Mouse (Mus musculus): Measurements from ENCODE around the gene Fam89b. TPM values are rescaled to one million over a fixed set of nuclear protein-coding genes. Genes with fewer than 3 reads are reported as not detected.

Fam89b gene
- polyA plus RNA-seq, 1 experiment: 79.8 TPM

DNA sequence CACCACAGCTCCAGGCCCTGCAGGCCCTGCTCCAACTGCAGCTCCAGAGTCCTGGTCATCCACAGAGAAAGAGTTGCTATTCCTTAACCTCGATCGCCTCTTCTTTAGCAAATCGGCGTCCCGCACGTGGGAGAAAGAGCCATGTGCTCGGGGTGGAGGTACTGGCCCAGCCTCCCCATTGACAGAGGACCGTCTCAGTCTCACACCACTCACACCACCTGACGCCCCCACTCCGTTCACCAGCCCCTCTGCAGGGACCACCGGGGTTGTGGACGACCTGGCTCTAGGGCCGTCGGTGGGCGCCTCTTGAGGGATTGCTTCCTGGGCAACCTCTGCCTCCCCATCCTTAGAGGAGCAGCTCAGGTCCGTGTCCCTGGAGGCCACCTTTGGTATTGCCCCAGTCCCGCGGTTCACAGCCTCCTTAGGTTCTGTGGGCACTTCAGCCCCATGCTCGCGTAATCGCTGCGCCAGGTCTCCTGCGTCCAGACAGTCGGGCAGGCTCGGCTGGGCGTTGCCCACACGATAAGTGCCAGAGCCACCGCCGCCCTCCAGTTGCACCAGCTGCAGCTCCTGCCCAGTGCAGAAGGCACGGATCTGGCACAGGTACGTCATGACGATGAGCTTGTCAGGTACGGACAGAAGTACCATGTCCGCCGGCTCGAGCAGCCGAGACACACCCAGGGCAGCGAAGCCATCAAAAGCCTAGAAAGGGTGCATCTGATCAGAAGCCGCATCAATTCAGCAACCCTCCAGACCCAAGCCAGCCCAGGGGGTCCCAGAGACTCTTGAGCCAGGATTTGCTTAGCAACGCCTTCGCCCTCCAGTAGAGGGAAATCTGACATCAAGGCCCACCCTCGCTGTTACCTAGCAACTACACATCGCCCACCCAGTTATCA lies 13.4 kb downstream of the Fam89b start:
- DNase-seq (ENCODE audit: low read depth, low spot score): no peak
- 36% methylated on average over 43 of the region's 43 CpGs for WGBS

DNA sequence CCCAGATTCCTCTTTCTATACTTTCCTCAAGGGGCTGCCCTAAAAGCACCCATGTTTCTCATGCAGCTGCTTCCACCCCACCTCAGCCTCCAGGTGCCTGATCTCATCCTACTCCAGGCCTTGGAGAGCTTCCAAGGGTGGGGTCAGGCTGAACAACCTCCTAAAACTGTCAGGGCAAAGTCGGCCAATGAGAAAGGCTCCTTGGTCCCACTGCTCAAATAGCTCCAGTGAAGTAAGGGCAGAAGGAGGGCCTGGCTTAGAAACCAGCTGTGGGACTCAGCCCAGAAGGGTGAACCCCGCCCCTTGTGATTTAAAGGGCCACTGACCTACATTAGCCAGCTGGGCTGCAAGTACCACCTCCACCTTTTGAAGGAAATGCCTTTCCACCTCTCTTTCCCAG lies 15.7 kb downstream of the Fam89b start:
- peak; percentile 95 for DNase-seq (ENCODE audit: low read depth, low spot score)
- 2% methylated on average over 2 of the region's 2 CpGs for WGBS

DNA sequence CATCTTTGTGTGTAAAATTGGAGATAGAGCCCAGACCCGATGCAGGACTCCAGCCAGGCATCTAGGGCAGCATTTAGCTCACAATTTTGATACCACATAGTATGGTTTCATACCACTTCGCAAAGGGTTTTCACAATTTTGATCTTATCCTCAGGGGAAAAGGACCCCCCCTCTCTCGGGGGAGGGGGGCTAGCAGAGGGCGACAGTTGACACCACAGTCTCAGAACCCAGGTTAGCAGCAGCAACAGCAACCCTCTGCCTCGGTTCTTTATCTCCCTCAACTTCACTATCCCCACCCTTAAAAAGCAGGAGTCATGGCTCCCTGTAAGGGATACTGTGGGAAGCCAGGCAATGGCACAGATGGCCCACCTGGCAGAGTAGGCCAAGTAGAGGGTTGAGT lies 16.2 kb downstream of the Fam89b start:
- WGBS: 62% methylated on average over 5 of the region's 5 CpGs

GRCm38 (mm10) chr19:5711907-5712460 lies 17.5 kb downstream of the Fam89b start:
- no peak for DNase-seq (ENCODE audit: low read depth, low spot score)
- 82% methylated on average over 14 of the region's 14 CpGs for WGBS

More for the DNA sequence above, 16.2 kb downstream of the Fam89b start:
- DNase-seq (ENCODE audit: low read depth, low spot score): no peak

DNA sequence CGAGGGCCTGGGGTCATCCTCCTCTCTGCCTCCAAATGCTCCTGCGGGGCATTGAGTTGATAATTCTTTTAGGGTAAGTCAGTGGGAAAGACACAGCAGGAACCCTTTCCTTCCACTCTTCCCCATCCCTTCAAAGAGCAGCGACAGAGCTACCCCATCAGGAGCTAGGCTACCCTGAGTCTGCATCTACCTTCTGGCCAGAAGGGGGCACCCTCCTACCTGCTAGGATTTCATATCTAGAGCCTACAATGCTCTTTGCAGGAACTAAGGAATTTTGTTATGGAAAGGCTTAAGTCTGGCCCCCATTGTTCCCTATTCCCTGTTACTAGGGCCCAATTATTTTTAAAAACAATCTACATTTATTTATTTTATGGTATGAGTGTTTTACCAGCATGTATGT lies 18.2 kb downstream of the Fam89b start:
- 25% methylated on average over 3 of the region's 3 CpGs for WGBS
- DNase-seq (ENCODE audit: low read depth, low spot score): no peak

DNA sequence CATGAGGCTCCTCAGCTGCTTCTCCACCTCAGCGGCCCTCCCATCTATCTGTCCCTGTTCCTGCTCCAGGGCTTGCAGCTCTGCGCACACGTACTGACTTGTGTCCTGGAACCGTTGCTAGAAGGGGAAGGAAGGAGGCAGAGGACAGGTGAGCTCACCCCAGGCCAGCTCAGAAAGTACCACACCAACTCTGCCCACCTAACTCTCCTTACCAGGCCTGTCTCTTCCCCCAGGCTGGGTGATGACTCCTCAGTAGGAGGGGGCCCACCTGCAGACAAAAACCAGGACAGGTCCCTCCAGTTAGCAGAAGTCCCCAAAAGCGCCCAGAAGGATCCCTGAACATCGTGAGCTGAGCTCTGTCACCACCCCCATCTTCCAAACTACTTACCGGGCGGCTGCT lies 18.9 kb downstream of the Fam89b start:
- DNase-seq (ENCODE audit: low read depth, low spot score): no peak
- 89% methylated on average over 8 of the region's 8 CpGs for WGBS

- no peak for DNase-seq (ENCODE audit: low read depth, low spot score)
- WGBS: 95% methylated on average over 6 of the region's 6 CpGs
These were observed 19.4 kb downstream of the Fam89b start for GRCm38 (mm10) chr19:5710068-5710467.

- no peak for DNase-seq (ENCODE audit: low read depth, low spot score)
- WGBS: 45% methylated on average over 10 of the region's 10 CpGs
These were observed 24.5 kb downstream of the Fam89b start for GRCm38 (mm10) chr19:5704801-5705571.

DNA sequence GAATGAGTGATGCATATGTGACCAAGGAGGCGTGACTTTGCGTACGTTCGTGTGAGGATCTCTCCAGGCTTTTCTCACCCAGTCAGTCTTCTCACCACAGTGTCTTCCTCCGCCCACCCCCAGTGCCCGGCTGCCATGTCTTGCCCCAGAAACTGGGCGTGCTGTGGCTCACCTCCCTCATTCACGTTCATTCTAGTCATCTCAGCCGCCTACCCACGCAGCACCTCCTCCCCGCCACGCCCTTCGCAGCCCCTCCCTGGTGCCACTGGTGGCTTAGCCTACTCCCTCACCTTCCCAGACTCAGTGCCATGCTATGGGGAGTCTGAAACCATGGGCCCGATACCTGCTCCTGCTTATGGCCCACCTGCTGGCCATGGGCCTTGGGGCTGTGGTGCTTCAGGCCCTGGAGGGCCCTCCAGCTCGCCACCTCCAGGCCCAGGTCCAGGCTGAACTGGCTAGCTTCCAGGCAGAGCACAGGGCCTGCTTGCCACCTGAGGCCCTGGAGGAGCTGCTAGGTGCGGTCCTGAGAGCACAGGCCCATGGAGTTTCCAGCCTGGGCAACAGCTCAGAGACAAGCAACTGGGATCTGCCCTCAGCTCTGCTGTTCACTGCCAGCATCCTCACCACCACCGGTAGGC lies 25.2 kb downstream of the Fam89b start, which contains the start of gene Kcnk7:
Gene Kcnk7, plus strand, starts transcription at position 205 of the 638 bp plus-strand sequence.
- WGBS: 36% methylated on average over 17 of the region's 17 CpGs

DNA sequence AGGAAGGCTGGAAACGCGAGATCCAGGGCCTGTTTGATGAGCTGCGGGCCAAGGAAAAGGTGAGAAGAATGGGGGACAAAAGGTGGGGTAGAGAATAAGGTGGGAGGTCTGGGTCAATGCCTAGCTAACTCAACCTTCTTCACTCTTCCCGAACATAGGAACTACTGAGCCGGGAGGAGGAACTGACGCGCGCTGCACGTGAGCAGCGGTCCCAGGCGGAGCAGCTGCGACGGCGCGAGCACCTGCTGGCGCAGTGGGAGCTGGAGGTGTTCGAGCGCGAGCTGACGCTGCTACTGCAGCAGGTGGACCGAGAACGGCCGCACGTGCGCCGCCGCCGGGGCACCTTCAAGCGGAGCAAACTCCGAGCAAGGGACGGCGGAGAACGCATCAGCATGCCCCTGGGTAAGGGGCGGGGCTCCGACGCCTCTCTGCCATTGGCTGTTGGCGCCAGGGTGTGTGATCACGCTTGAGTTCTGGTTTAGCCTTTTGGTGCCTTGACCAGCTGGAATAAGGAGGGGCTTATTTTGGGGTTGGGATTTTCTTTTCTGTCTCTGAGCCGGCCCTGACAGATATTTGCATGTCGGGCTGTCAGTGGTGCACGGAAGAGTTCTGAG lies 33.5 kb downstream of the Fam89b start:
- 71% methylated on average over 41 of the region's 41 CpGs for WGBS
- DNase-seq (ENCODE audit: low read depth, low spot score): no peak

More for the DNA sequence above, 25.2 kb downstream of the Fam89b start, which contains the start of gene Kcnk7:
- no peak for DNase-seq (ENCODE audit: low read depth, low spot score)

GRCm38 (mm10) chr19:5693801-5694200 lies 35.7 kb downstream of the Fam89b start:
- WGBS: 78% methylated on average over 6 of the region's 6 CpGs
- DNase-seq (ENCODE audit: low read depth, low spot score): no peak

GRCm38 (mm10) chr19:5692913-5693396 lies 36.5 kb downstream of the Fam89b start:
- 61% methylated on average over 10 of the region's 10 CpGs for WGBS
- no peak for DNase-seq (ENCODE audit: low read depth, low spot score)

DNA sequence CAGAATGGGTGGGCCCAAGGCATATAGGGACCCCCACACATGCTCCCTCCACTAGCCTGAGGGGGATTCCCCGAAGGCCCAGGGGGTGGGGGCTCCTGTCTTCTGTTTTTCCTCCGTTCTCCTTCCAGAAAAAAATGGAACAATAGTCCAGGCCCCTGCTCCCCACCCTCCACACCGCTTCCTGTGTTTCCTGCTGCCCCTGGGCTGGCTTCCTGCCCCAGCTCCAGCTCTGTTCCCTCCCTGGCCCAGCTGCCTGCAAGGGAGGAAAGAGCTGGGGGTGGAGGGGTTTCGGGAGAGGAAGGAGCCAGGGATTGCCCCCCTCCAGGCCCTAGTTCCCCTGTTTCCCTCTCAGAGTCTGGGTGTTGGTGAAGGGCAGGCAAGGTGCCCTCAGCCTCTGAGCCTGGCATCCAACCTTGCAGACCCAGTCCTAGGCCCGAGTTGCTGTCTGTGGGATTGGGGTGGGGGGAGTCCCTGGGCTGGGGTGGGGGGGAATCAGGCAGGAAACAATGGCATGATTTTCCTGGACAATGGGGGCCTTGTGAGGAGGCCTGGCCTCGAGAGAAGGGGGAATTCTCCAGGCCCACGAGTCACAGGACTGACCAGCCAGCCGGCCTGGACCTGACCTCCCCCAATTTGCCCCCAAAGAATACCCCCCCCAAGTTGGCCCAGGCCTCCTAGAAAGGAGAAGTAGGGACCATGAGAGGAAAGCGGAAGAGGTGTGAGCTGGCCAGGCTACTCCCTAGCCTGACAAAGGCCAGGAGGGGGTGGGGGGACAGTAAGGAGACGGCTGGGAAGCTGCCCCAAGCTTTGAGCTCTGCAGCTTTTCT lies 37.2 kb downstream of the Fam89b start:
- 63% methylated on average over 10 of the region's 10 CpGs for WGBS
- no peak for DNase-seq (ENCODE audit: low read depth, low spot score)

- DNase-seq (ENCODE audit: low read depth, low spot score): no peak
- WGBS: 64% methylated on average over 5 of the region's 5 CpGs
These were observed 37.9 kb downstream of the Fam89b start for GRCm38 (mm10) chr19:5691601-5692000.

- no peak for DNase-seq (ENCODE audit: low read depth, low spot score)
- WGBS: 18% methylated on average over 15 of the region's 15 CpGs
These were observed 39.1 kb downstream of the Fam89b start for GRCm38 (mm10) chr19:5690343-5690735.

DNA sequence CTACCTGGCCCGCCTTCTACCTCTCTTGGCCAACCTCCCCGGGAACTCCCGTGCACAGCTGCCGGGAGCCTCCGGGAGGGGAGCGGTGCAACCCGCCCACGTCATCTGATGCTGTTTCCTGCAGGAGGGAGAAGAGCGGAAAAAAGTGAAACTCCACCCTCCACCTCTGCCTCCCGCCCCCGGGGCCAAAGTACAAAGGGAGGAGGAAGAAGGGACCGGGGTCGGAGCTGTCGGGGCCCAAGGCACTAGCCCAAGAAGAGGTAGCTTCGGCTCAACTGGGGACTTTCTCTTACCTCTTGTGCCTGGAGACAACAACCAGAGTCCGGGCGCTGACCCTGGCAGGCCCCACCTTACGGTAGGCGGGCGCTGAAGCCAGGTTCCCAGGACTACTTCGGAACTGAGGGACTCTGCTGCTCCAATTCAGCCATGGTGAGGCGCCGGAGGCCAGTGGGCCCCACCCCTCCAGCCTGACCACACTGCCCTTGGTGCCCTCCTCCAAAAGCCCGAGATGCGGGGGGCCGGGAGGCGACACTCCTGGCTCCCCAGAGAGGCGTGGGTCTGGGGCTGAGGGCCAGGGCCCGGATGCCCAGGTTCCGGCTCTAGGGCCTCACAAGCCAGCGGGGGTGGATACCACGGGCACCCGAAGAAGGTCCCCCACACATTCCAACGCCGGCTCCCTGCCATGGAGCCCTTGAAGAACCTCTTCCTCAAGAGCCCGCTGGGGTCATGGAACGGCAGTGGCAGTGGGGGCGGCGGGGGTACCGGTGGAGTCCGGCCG lies 39.7 kb downstream of the Fam89b start:
- 3% methylated on average over 42 of the region's 42 CpGs for WGBS
- DNase-seq (ENCODE audit: low read depth, low spot score): peak; percentile 93

DNA sequence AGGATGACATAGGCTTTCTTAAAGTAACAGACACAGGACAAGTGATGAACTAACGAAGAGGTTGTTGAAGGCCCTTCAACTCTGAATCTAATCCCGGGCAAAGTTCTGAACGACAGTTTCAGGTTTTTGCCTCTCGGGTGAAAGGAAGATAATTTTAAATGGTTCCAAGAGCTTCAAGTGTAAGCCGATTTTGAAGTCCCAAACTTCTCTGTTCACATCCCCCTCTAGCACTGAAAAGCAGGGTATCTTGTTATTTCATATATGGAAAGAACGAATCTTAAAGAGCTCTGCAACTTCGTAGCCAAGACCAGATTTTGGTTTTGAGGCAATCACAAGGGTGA lies 40.4 kb downstream of the Fam89b start:
- DNase-seq (ENCODE audit: low read depth, low spot score): no peak
- WGBS: under 1% methylated on average over 7 of the region's 7 CpGs
